In the genomic region with DNA sequence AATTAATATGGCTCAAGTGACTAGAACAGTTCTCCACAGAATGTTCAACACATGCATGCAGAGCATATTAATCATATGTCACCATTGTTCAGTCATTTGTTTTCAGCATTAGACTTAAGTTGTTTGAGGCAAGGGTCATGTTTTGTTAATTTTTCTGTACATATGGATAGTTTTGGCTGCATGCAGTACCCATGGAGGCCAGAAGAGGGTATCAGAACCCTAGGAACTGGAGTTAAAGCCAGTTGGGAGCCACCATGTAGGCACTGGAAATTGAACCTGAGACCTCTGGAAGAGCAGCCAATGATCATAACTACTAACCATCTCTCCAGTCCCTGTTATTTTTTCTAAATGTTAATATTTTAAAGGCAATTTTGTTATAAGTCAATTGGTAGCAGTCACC, we compare ENCODE assay signal across 14 mouse cellular contexts. TPM values are rescaled to one million over a fixed set of nuclear protein-coding genes. Genes with fewer than 3 reads are reported as not detected.
DNase-seq lines count a peak whose midpoint lies in the region; ATAC-seq and TF ChIP-seq lines count a peak whose summit lies in the region.
"Had no signal": no experiment of that assay in that cellular context is flagged by ENCODE, and none has a peak within 500 bp of the region (broad histone marks: within the 10 kb centered on the region; RNA-seq: fewer than 3 reads in every experiment).

No protein-coding gene starts in this region.

- no peaks in the 10 kb centered on the region for H3K4me1 ChIP-seq in kidney, postnatal 0 days (replicated peaks; ENCODE audit: insufficient read depth, low read length)
- H3K4me1 ChIP-seq: embryonic facial prominence, embryonic 13.5 days; liver, embryonic 13.5 days had no signal

- H3K27me3 ChIP-seq in kidney, postnatal 0 days (ENCODE audit: insufficient read depth, low read length): no peaks in the 10 kb centered on the region
- H3K27me3 ChIP-seq: embryonic facial prominence, embryonic 13.5 days; liver, embryonic 13.5 days had no signal

- no peak overlapping the region for H3K9ac ChIP-seq in kidney, postnatal 0 days (ENCODE audit: low read depth, low read length)
- H3K9ac ChIP-seq: embryonic facial prominence, embryonic 13.5 days; liver, embryonic 13.5 days had no signal

- DNase-seq in adrenal gland, adult 2 months: peak; percentile 2
- no peak for DNase-seq in adrenal gland, postnatal 4 days (ENCODE audit: low spot score in 2 of 2)
- DNase-seq in kidney, postnatal 0 days (ENCODE audit: low spot score): no peak
- no peak for DNase-seq in kidney, adult 11 months
- DNase-seq in A20 (ENCODE audit: low read depth, low spot score): peak; percentile 21
- peak; percentile 2 for DNase-seq in c-Kit-positive CD71-positive TER-119-negative erythroid progenitor cells, embryonic 14.5 days (ENCODE audit: low read depth)
- DNase-seq in spleen, postnatal 14 days (ENCODE audit: low spot score in 2 of 2): no peak
- DNase-seq in ovary, adult 18-20 months (ENCODE audit: low spot score): no peak
- DNase-seq: liver, embryonic 13.5 days had no signal

- H3K27ac ChIP-seq in kidney, postnatal 0 days: no peak overlapping the region
- H3K27ac ChIP-seq: embryonic facial prominence, embryonic 13.5 days; liver, embryonic 13.5 days had no signal

- no peaks in the 10 kb centered on the region for H3K9me3 ChIP-seq in kidney, postnatal 0 days (replicated peaks; ENCODE audit: low read length)
- H3K9me3 ChIP-seq: embryonic facial prominence, embryonic 13.5 days; liver, embryonic 13.5 days had no signal

- no peak overlapping the region for H3K4me2 ChIP-seq in kidney, postnatal 0 days (ENCODE audit: low read length)
- H3K4me2 ChIP-seq: embryonic facial prominence, embryonic 13.5 days; liver, embryonic 13.5 days had no signal

- no peak overlapping the region for H3K4me3 ChIP-seq in kidney, postnatal 0 days (replicated peaks; ENCODE audit: low read depth, low read length)
- H3K4me3 ChIP-seq: embryonic facial prominence, embryonic 13.5 days; liver, embryonic 13.5 days; myocyte had no signal

- H3K36me3 ChIP-seq in kidney, postnatal 0 days (ENCODE audit: insufficient read depth, low read length): no peaks in the 10 kb centered on the region
- H3K36me3 ChIP-seq: embryonic facial prominence, embryonic 13.5 days; liver, embryonic 13.5 days had no signal

- no peak for ATAC-seq in kidney, postnatal 0 days (replicated peaks; ENCODE audit: low FRiP score, low read depth)

- TF ChIP-seq CTCF in kidney, postnatal 0 days (IDR thresholded peaks at IDR 0.05; ENCODE audit: low read depth): peak; percentile 59

RNA-seq across cellular contexts. Expression of a gene that starts 37.3 kb away (rescaled TPM):
- not detected for total RNA-seq in adrenal gland, adult 2 months (2021)
- not detected in 2 replicates for polyA plus RNA-seq in adrenal gland, adult 2 months (2012; rRNA removed)
- under 1 TPM in 1 of 2 experiments, not detected in 1; 0.25 TPM for total RNA-seq in adrenal gland, postnatal 4 days (2021)
- 0.17 and 0.20 TPM in 2 replicates for polyA plus RNA-seq in kidney, postnatal 0 days (2015; fragmentation: Nextera tagmentation; extraction: Ambion mirVana)
- total RNA-seq: heart, postnatal 14 days; layer of hippocampus, adult 18-20 months had no signal
- polyA plus RNA-seq: embryonic facial prominence, embryonic 13.5 days; myocyte; stomach, embryonic 16.5 days had no signal

RNA-seq across cellular contexts. Expression of a gene that starts 39.2 kb away (rescaled TPM):
- 10 to 100 TPM in 1 of 2 experiments, under 1 TPM in 1; 0.81 to 11.0 TPM for total RNA-seq in adrenal gland, adult 2 months (2021)
- 0.71 and 6.7 TPM in 2 replicates for polyA plus RNA-seq in adrenal gland, adult 2 months (2012; rRNA removed)
- 1 to 10 TPM; 3.6 to 4.5 TPM for total RNA-seq in adrenal gland, postnatal 4 days (2021)
- 41.6 and 43.3 TPM in 2 replicates for polyA plus RNA-seq in kidney, postnatal 0 days (2015; fragmentation: Nextera tagmentation; extraction: Ambion mirVana)

Comparison
In these comparisons a context has a peak if more than half of its experiments do, and no peak if none do; other contexts are left out.
1. DNase-seq: peak in adrenal gland, adult 2 months (single experiment), A20 (single experiment) and c-Kit-positive CD71-positive TER-119-negative erythroid progenitor cells, embryonic 14.5 days (single experiment); none in adrenal gland, postnatal 4 days (0 of 2), kidney, postnatal 0 days (single experiment), kidney, adult 11 months (single experiment), spleen, postnatal 14 days (0 of 2) and ovary, adult 18-20 months (single experiment).